Mouse (Mus musculus) myocyte (in vitro differentiated cells): ENCODE data around the gene Tnr. TPM values are rescaled to one million over a fixed set of nuclear protein-coding genes. Genes with fewer than 3 reads are reported as not detected.

ENCODE experiments used
- H3K27me3 ChIP-seq: one replicate; pipeline ENCODE4 v1.6.1; 2011; ENCODE audit not compliant: control insufficient read depth, insufficient read depth, insufficient read length
- H3K36me3 ChIP-seq: one replicate; pipeline ENCODE4 v1.6.1; 2011; ENCODE audit not compliant: control insufficient read depth, insufficient read depth
- H3K4me2 ChIP-seq: one replicate; pipeline ENCODE4 v1.6.1; 2011; ENCODE audit warnings: low read depth, control low read depth
- H3K4me3 ChIP-seq: one replicate; pipeline ENCODE4 v1.5.1; 2011; ENCODE audit warnings: mild to moderate bottlenecking, control low read depth, moderate library complexity
- H3K79me2 ChIP-seq: one replicate; pipeline ENCODE4 v1.6.1; 2011; ENCODE audit not compliant: control insufficient read depth, insufficient read depth
- H3ac ChIP-seq: one replicate; pipeline ENCODE4 v1.6.1; 2011; ENCODE audit not compliant: control insufficient read depth, insufficient read length
- CEBPB ChIP-seq: IDR thresholded peaks from 2 replicates; pipeline ENCODE4 v1.6.1; 2011; ENCODE audit warnings: mild to moderate bottlenecking, moderate library complexity; ENCODE audit not compliant: poor library complexity, insufficient read depth, severe bottlenecking
- E2F4 ChIP-seq: IDR thresholded peaks from one replicate; pipeline ENCODE4 v1.6.1; 2011; ENCODE audit warnings: mild to moderate bottlenecking, control low read depth, moderate library complexity; ENCODE audit not compliant: insufficient read depth
- MAX ChIP-seq: IDR thresholded peaks from one replicate; pipeline ENCODE4 v1.6.1; 2011; ENCODE audit warnings: low read depth, mild to moderate bottlenecking, control low read depth
- MYOD1 ChIP-seq, 3 experiments: IDR thresholded peaks; one replicate each; pipeline ENCODE4 v1.6.1; 2011; ENCODE audit warnings: control low read depth in 2 of 3, low read depth in 2 of 3, mild to moderate bottlenecking in 2 of 3, moderate library complexity in 1 of 3; ENCODE audit not compliant: insufficient read length in 2 of 3, control insufficient read depth in 1 of 3
- MYOG ChIP-seq, 3 experiments: IDR thresholded peaks; one replicate each; pipeline ENCODE4 v1.6.1; 2011; ENCODE audit warnings: control low read depth in 2 of 3, low read depth in 2 of 3, mild to moderate bottlenecking in 2 of 3; ENCODE audit not compliant: insufficient read length in 2 of 3, control insufficient read depth in 1 of 3, insufficient read depth in 1 of 3
- POLR2A ChIP-seq: IDR thresholded peaks from one replicate; pipeline ENCODE4 v1.6.1; 2011; ENCODE audit warnings: low read depth, mild to moderate bottlenecking, control low read depth, moderate library complexity; ENCODE audit not compliant: insufficient read length
- POLR2AphosphoS2 ChIP-seq: IDR thresholded peaks from one replicate; pipeline ENCODE4 v1.6.1; 2011; ENCODE audit warnings: low read depth, control low read depth; ENCODE audit not compliant: insufficient read length
- REST ChIP-seq: IDR thresholded peaks from one replicate; pipeline ENCODE4 v1.6.1; 2011; ENCODE audit warnings: mild to moderate bottlenecking, control low read depth, moderate library complexity; ENCODE audit not compliant: insufficient read depth, insufficient read length
- SRF ChIP-seq: IDR thresholded peaks from one replicate; pipeline ENCODE4 v1.6.1; 2011; ENCODE audit warnings: low read depth; ENCODE audit not compliant: control insufficient read depth, insufficient read length
- TCF12 ChIP-seq: IDR thresholded peaks from one replicate; pipeline ENCODE4 v1.6.1; 2011; ENCODE audit warnings: mild to moderate bottlenecking, control low read depth; ENCODE audit not compliant: poor library complexity, insufficient read depth, severe bottlenecking
- TCF3 ChIP-seq: IDR thresholded peaks from one replicate; pipeline ENCODE4 v1.6.1; 2011; ENCODE audit warnings: low read depth, control low read depth; ENCODE audit not compliant: insufficient read length
- USF1 ChIP-seq: IDR thresholded peaks from one replicate; pipeline ENCODE4 v1.6.1; 2011; ENCODE audit warnings: low read depth, mild to moderate bottlenecking, control low read depth, moderate library complexity
- polyA plus RNA-seq: library from polyadenylated mRNA; unstranded; fragments of >200 nt; fragmentation: generic; extraction: Trizol; gene quantifications from one replicate; pipeline ENCODE4 v1.2.1, GENCODE M21; 2012; ENCODE audit warnings: missing spikeins

Tnr gene
- polyA plus RNA-seq, 1 experiment, result 0.02 TPM

DNA sequence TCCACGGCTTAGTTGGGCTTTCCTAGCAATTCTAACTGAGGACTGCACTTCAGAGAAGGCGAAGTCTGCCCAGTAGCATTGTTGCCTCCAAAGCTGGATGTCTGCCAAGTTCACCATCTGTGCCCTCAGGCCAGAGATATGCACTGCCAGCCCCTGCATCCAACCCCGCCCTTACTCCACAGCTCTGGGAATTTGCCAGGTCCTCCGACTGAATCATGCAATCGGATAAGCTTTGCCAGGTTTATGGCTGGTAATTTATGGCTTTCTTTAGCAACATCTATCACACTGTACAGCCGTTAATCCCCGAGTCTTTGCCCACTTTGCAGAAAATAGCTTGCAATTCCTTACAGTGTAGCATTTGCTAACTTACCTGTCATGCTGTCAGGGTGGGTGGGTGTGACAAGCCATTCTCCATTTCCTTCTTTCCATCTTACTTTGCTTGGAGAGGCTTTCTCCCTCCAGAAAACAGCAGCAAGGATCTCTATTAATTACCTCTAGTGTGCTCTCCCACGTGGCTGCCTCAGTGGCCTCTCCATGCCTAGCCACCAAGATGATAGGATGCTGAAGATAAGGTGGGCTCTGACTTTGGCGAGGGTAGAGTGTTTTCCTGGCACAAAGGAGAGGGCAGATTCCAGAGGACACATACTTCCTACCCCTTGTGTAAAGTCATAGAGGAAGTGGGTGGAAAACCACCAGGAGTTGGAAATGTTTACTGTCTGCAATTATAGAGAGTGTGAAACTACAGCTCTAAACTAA, 163.1 kb downstream of the Tnr start:
- Histone ChIP-seq H3K36me3 (no peaks in the 10 kb centered on the region), H3K79me2 (no peaks in the 10 kb centered on the region), H3K27me3 (no peaks in the 10 kb centered on the region), H3ac (no peak overlapping the region), H3K4me3 (no peak overlapping the region), H3K4me2 (peak overlapping the region; percentile 74)
- peak in 2 of 3 experiments; percentile 50 to 78 for TF ChIP-seq MYOD1 (IDR thresholded peaks at IDR 0.05; ENCODE audit: control insufficient read depth in 1 of 3, insufficient read length in 2 of 3, low read depth in 2 of 3)
- TF ChIP-seq POLR2A, result no peak
- no peak for TF ChIP-seq TCF12
- TF ChIP-seq REST, result no peak
- TF ChIP-seq CEBPB, result peak; percentile 91
- peak in 1 of 3 experiments; percentile 63 for TF ChIP-seq MYOG (IDR thresholded peaks at IDR 0.05; ENCODE audit: control insufficient read depth in 1 of 3, insufficient read depth in 1 of 3, insufficient read length in 2 of 3, low read depth in 2 of 3)
- no peak for TF ChIP-seq MAX

DNA sequence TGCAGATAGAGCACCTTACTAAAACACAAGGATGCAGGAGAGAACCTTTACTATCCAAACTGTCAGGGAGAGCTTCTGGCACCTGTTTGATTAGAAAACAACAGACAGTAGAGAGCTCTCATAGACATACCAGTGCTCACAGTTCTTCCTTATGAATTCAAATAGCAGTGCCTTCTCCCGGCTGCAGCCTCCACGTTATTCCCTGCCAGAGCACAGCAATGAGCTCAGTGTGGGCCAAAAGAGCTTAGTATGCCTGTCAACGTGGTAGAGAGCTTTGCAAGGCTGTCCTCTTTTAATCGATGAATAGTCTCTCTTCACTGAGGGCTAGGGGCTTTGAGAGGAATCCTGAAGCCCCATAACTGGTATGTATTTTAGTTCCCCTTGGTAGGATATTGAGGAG, 173.1 kb downstream of the Tnr start:
- TF ChIP-seq USF1, result no peak
- Histone ChIP-seq H3K4me2 (no peak overlapping the region), H3K79me2 (no peaks in the 10 kb centered on the region)

DNA sequence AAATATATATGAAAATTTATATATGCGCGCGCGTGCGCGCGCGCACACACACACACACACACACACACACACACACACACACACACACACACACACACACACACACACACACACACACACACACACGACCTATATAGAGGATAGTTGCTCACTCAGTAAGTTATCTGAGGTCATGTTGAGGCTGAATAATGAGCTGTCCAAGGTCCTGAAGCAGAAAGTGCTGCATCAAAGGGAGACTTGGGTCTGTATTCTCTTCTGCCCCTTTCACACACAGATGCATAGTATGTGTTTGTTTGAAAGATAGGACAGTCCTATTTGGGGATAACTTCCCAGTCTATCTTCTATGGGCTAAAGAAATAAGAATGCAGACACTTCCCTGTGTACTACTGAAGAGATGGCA, 178.5 kb downstream of the Tnr start:
- Histone ChIP-seq H3K36me3 (no peaks in the 10 kb centered on the region), H3K4me2 (no peak overlapping the region), H3K4me3 (no peak overlapping the region), H3K27me3 (no peaks in the 10 kb centered on the region), H3ac (no peak overlapping the region), H3K79me2 (no peaks in the 10 kb centered on the region)
- TF ChIP-seq POLR2AphosphoS2 (no peak), REST (peak; percentile 74), E2F4 (no peak), SRF (no peak), CEBPB (no peak), TCF3 (no peak)

More for the DNA sequence above, 173.1 kb downstream of the Tnr start:
- Histone ChIP-seq H3ac (no peak overlapping the region), H3K36me3 (no peaks in the 10 kb centered on the region), H3K4me3 (no peak overlapping the region), H3K27me3 (no peaks in the 10 kb centered on the region)

DNA sequence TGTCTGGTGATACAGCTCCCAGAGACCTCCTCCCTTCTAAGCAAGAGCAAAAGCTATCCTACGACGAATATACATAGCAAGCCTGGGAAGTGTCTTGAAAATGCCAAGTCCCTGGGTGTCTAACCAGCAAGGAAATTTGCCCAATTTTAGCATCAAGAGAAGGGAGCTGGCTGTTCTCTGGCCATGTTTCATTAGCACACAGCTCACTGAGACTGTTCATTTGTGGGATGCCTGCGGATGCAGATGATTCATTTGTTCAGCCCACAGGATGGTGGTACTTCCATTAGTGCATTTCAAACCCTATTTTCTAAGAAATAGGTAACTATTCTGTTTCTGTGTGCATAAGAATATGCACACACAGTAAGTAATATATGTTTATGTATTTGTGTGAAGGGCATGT, 181.4 kb downstream of the Tnr start:
- Histone ChIP-seq H3K4me2 (no peak overlapping the region), H3ac (no peak overlapping the region), H3K27me3 (no peaks in the 10 kb centered on the region), H3K4me3 (no peak overlapping the region), H3K36me3 (no peaks in the 10 kb centered on the region), H3K79me2 (no peaks in the 10 kb centered on the region)
- TF ChIP-seq CEBPB (no peak), POLR2A (no peak), MAX (no peak), SRF (no peak), REST (no peak), MYOG (IDR thresholded peaks at IDR 0.05; ENCODE audit: control insufficient read depth in 1 of 3, insufficient read depth in 1 of 3, insufficient read length in 2 of 3, low read depth in 2 of 3) (no peak)

DNA sequence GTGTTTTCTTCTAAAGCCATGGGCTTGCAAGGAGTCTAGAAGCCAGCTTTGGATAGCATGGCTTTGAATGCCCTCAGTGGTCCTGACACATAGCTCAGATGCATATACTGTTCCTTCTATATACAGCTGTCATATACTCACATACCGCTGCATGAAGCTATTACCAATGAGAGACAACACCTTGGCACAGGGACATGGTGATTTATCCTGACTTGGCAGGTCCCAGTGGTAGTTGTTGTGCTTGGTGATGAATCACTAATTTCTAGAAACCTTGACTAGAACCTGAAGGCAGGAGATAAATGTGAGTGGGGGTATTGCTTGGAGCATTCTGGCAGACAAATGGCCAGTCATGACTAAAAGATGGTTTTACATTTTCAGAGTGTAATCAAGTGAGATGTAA, 192.7 kb downstream of the Tnr start:
- Histone ChIP-seq H3K79me2 (no peaks in the 10 kb centered on the region), H3K4me2 (no peak overlapping the region), H3K36me3 (no peaks in the 10 kb centered on the region), H3K4me3 (no peak overlapping the region), H3K27me3 (no peaks in the 10 kb centered on the region), H3ac (no peak overlapping the region)
- TF ChIP-seq REST (no peak), SRF (no peak), POLR2AphosphoS2 (no peak), CEBPB (no peak), E2F4 (no peak), MYOG (IDR thresholded peaks at IDR 0.05; ENCODE audit: control insufficient read depth in 1 of 3, insufficient read depth in 1 of 3, insufficient read length in 2 of 3, low read depth in 2 of 3) (no peak), POLR2A (no peak), TCF12 (no peak), MAX (no peak), TCF3 (no peak), MYOD1 (IDR thresholded peaks at IDR 0.05; ENCODE audit: control insufficient read depth in 1 of 3, insufficient read length in 2 of 3, low read depth in 2 of 3) (no peak), USF1 (no peak)
